Mouse (Mus musculus): ENCODE measurements around the gene Btbd17. TPM values are rescaled to one million over a fixed set of nuclear protein-coding genes. Genes with fewer than 3 reads are reported as not detected.

Gene Btbd17
- total RNA-seq (2021): 1 to 10 TPM in 1 of 2 experiments, under 1 TPM in 1; 0.38 to 1.1 TPM
- long read RNA-seq, experiment 1: 0 reads
- long read RNA-seq, experiment 2: 0 reads

DNA sequence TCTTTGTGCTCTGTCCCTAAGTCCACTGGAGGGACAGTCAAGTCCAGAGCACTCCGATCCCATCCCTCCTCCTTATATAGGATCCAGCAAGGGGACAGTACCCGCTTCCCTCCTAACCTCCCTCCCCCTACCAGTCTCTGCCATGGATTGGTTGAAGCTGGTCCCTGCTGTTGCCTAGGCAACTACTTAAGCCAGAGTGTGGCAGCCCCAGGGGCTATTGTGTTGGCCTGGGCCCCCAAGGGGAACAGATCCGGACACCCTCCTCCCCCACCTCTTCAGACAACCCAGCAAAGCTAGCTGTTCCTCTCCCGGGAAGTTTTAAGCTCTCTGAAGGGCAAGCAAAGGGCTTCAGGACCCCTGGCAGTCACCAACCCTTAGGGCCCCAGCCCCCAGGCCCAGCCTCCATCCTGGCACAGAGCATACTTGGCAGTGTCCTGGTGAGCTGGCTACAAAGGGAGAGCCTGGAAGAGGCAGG, at the start of gene Btbd17:
Btbd17 (minus strand) TSS at position 98 of the 475 bp plus-strand sequence.
- no peak for DNase-seq
- intact Hi-C loops (cut with DNase I; ENCODE audit: low total_unique reads): no loop called here

DNA sequence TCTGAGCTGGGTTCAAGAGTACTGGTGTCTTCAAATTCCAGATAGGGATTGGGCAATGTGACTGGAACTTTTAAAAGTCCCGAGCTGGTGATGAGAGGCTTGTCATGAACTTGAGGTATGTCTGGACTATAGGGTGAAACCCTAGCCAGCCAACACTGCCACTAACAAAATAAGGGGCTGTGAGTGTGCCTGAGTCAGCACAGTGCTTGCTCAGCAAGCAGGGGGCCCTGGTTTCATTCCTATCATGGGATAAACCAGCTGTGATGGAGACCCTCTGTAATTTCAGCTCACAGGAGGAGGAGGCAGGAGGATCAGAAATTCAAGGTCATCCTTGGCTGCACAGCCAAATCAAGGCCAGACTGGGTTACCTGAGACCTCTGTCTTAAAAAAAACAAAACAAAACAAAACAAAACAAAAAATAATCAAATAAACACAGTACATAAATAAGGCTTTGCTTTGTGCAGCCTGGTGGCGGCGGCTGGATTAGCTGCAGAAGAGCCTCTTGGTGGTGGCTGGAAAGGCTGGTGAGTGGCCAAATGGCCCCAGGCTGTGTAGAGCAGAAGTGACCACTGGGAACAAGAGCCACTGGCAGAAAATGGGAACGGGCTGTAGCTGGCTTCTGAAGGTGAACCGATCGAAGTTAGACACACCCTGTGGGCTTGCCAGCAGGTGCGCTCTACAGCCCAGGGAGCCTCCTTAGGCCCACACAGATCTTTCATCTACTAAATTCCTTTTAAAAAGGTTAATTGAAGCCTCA, 48.9 kb upstream of the Btbd17 start:
- intact Hi-C loops (cut with DNase I; ENCODE audit: low total_unique reads): no loop called here
- DNase-seq: no peak

DNA sequence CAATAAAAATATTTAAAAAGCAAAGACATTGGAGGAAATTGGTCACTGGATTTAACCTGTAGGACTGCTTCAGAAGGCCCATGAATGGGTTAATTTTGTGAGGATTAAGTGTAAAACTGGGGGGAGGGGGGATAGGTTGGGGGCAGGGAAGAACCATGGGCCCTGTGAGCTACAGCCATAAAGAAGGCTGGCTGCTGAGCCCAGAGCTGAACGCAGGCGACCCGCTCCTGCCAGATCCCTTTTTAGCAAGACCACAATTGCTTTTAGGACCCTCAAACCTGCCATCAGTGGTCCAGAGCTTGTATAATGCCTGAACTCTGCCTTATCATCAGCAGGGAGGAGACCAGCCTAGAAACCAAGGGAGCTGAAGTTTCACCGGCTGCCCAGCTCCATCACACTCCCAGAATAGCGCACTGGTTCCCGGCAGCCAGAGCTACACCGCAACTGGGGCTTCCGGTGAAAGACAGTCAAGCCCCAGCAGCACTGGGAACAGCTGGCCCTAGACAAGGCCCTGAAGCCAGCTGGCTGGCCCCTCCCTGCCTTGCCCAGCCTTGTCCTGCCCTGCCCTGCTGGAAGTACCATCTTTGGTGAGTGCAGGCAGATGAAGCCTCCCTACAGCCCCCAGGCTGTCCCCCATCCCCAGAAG, 48.2 kb upstream of the Btbd17 start:
- intact Hi-C loops (cut with DNase I; ENCODE audit: low total_unique reads): no loop called here
- DNase-seq: peak; percentile 84

DNA sequence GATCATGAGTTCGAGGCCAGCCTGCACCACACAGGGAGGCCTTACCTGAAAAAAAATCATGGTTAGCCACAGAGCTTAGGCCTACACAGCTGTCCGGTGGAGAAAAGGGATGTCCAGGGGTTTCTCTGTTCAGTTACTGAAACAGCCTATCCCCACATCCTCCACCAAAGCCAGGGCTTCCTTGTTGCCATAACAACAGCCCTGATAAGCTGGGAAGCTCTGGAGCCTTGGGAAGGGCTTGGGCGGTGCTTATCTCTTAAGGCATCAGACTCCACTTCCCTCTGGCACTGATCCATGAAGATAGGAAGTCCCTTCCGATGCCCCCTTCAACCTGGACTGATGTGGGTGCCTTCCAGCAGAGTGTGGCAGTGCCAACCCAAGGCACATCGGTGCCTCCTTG, 37.4 kb upstream of the Btbd17 start:
- DNase-seq: no peak
- intact Hi-C loops (cut with DNase I; ENCODE audit: low total_unique reads): no loop called here

DNA sequence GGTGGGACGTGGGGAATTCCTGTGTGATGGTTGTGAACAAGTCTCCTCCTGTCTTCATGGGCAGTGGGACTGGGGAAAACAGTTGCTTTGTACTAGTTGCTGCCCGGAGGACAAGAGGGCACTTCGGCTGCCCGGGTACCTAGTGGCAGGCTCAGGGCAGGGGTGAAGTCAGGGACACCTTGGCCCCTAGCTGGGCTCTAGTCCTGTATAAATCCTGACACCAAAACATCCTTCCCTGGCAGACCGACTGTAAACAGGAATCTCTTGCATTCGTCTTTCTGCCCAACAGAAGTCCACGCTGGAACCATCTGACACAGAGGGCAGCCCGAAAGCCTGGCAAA, 34.7 kb upstream of the Btbd17 start:
- no peak for DNase-seq
- intact Hi-C loops (cut with DNase I; ENCODE audit: low total_unique reads): no loop called here

DNA sequence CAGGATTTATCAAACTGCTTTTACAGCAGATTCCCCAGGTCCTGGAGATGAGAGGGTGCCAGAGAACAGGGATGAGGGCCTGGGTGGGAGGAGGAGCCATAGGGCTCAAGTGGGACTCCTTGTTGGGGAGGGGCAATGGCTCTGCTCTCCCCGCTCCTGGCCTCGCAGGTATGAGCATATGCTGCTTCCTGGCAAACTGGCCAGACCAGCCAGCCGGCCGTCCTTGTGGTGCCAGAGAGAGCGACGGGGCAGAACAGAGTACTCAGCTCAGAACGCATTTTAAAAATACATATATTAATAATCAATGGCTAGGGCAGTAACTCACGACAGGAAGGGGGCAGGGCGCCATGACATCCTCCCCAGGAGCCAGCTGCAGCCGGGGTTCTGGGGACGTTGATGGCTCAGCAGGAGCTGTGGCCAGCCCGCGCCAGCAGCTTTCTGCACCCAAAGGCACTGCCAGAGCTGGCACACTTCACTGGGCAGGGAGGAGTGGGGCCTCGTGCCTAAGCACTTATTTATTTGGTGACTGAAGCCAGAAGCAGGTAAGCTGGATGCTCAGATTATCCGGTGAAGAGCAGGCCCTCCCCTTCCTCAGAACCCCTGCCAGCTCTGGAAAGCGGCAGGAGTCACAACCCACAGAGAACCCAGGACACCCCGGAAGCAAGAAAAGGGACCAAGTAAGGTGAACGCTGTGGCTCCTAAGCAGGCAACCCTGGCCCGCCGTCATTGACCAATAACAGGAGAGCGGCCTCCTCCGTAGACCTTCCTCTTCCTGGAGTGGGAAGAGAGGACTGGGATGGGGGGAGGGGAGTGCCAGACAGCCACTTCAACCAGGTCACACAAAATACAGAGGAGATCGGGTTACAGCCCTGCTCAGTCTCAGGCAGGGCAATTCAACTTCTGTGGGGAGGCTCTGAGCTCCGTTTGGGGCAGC, 34.0 kb upstream of the Btbd17 start:
- intact Hi-C loops (cut with DNase I; ENCODE audit: low total_unique reads): no loop called here
- peak; percentile 78 for DNase-seq

GRCm38 (mm10) chr11:114826686-114827085, 30.9 kb upstream of the Btbd17 start:
- DNase-seq: no peak
- intact Hi-C loops (cut with DNase I; ENCODE audit: low total_unique reads): no loop called here

DNA sequence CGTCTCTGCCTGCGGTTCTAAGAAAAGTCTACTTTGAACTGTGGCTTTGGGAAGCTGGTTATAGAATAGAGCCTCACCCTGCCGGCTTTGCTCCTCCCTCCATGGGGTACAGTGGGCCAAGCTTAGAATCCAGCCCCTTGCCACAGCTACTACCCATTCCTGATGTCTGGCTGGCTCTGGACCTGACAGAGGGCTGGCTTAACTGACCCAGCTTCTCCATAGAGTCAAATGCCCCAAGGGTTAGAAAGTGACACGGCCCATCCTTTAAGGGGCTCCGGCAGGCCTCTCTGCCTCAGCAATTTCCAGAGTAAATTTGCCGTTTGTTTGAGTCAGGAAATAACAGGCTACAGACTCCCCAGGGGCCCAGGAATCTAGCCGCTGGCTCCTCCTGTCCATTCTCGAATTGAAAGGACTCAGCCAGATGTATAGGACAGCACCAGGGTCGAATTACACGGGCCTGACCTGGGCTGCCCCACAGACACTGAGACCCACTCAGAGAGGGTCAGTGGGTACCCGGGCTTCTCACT, 27.5 kb upstream of the Btbd17 start:
- intact Hi-C loops (cut with DNase I; ENCODE audit: low total_unique reads): no loop called here

GRCm38 (mm10) chr11:114822727-114823126, 27.0 kb upstream of the Btbd17 start:
- DNase-seq: peak; percentile 65

More for the DNA sequence above, 27.5 kb upstream of the Btbd17 start:
- no peak for DNase-seq

GRCm38 (mm10) chr11:114821325-114821724, 25.6 kb upstream of the Btbd17 start:
- no peak for DNase-seq
- intact Hi-C loops (cut with DNase I; ENCODE audit: low total_unique reads): no loop called here

More at GRCm38 (mm10) chr11:114822727-114823126, 27.0 kb upstream of the Btbd17 start:
- intact Hi-C loops (cut with DNase I; ENCODE audit: low total_unique reads): no loop called here

- DNase-seq: no peak
- intact Hi-C loops (cut with DNase I; ENCODE audit: low total_unique reads): no loop called here
Observed at GRCm38 (mm10) chr11:114820444-114820843, 24.7 kb upstream of the Btbd17 start.

GRCm38 (mm10) chr11:114819110-114819509, 23.4 kb upstream of the Btbd17 start:
- no peak for DNase-seq
- intact Hi-C loops (cut with DNase I; ENCODE audit: low total_unique reads): no loop called here

DNA sequence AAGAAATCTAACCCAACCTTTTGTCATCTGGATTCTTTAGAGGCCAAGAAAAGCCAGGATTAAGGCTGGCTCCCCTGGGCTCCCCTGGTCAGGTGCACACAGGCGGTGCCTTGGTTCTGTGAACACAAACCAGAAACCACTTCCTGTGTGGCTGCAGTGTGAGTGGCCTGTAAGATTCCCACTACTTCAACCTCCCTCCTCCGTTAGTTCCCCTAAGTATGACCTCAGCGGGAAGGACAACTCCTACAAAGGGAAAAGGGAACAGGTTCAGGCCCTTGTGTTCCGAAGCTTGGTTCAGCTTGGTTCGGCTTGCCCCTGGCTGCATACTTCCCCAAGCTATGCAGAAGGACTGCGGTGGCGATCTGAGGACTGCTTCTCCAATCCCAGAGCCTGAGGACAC, 22.4 kb upstream of the Btbd17 start:
- no peak for DNase-seq
- intact Hi-C loops (cut with DNase I; ENCODE audit: low total_unique reads): no loop called here

DNA sequence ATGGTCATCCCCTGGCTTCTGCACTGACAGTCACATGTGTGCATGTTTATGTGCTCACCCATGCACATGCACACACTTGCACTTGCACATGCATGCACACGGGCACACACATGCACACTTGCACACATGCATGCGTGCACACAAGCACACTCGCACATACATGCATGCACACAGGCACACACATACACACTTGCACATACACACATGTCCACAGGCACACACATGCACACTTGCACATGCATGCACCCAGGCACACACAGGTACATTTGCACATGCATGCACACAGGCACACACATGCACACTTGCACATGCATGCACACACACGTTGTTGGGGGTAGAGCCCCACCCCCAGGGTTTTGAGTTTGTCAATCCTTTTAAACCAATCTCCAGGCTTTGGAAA, 21.2 kb upstream of the Btbd17 start:
- intact Hi-C loops (cut with DNase I; ENCODE audit: low total_unique reads): no loop called here
- DNase-seq: no peak

- no peak for DNase-seq
- intact Hi-C loops (cut with DNase I; ENCODE audit: low total_unique reads): no loop called here
Observed at GRCm38 (mm10) chr11:114814873-114815592, 19.3 kb upstream of the Btbd17 start.

DNA sequence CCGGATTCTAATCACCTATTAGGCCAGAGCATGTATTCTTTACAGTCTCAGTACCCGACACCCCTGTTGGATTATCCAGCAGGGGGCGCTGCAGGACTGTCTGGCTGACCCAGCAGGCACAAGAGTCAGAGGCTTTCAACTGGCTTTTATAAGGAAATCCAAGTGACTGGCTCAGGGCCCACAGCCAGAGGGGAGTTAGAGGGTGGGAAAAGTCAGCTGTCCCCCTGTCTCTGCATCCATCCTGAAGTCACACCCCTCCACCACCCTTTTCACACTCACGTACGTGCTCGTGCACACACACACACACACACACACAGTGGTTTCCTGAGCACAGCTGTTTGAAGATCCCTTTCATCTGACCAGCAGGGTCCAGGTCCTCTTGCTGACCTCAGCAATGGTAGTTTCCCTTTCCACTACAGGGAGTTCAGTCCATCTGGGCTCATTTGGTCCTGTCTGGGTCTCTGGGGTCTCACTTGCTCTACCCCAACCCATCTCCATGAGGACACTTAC, 17.0 kb upstream of the Btbd17 start:
- intact Hi-C loops (cut with DNase I; ENCODE audit: low total_unique reads): loop anchor here (2.0 kb wide), 1 partner anchor 66 kb away; no protein-coding TSS in a partner anchor
- peak; percentile 92 for DNase-seq

DNA sequence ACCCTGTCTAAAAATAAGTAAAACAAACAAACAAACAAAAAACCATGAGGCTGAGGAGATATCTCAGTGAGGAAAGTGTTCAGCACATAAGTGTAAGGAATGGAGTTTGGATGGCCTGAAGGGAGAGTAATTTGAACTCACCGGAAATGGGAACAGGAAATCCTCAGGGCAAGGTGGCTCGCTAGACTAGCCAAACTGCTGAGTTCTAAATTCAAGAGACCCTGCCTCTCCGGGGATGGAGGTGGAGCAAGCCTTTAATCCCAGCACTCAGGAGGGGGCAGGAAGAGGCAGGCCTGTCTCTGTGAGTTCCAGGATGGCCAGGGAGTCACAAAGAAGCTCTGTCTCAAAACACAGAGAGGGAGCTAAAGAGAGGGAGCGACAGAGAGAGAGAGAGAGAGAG, 14.6 kb upstream of the Btbd17 start:
- intact Hi-C loops (cut with DNase I; ENCODE audit: low total_unique reads): loop anchor here (2.0 kb wide), 1 partner anchor 104 kb away; no protein-coding TSS in a partner anchor
- DNase-seq: no peak

DNA sequence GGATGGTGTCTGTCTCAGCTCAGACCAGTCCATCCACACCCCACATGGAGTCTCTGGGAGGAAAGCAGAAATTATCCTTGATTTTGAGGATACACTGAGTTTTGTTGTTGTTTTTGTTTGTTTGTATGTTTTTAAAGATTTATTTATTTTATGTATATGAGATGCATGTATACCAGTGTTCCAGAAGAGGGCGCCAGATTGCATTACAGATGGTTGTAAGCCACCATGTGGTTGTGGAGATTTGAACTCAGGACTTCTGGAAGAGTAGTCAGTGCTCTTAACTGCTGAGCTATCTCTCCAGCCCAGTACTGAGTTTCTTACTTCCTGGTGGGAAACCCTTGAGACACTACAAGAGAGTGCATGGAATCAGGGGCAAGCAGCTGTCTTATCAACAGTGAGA, 13.6 kb upstream of the Btbd17 start:
- DNase-seq: no peak
- intact Hi-C loops (cut with DNase I; ENCODE audit: low total_unique reads): no loop called here
